Mouse (Mus musculus): Measurements from ENCODE around the gene Itpk1. TPM values are rescaled to one million over a fixed set of nuclear protein-coding genes. Genes with fewer than 3 reads are reported as not detected.

Gene Itpk1
- polyA plus RNA-seq, 1 experiment, result 44.0 TPM

GRCm38 (mm10) chr12:102575541-102576329 lies 129.0 kb downstream of the Itpk1 start:
- Histone ChIP-seq H3K9me3 (replicated peaks; ENCODE audit: control insufficient read depth, insufficient read depth, low read length, poor library complexity, severe bottlenecking) (no peaks in the 10 kb centered on the region), H3K27me3 (ENCODE audit: control insufficient read depth, insufficient read depth, low read length, poor library complexity, severe bottlenecking) (no peaks in the 10 kb centered on the region), H3K4me3 (ENCODE audit: low read depth, low read length) (no peak overlapping the region), H3K36me3 (ENCODE audit: control insufficient read depth, insufficient read depth, low read length, poor library complexity, severe bottlenecking) (peaks cover 24% of the 10 kb centered on the region), H3K4me1 (ENCODE audit: control insufficient read depth, insufficient read depth, low read length) (no peaks in the 10 kb centered on the region), H3K9ac (ENCODE audit: low read depth, poor library complexity, severe bottlenecking) (no peak overlapping the region), H3K27ac (ENCODE audit: insufficient read depth, low read length) (no peak overlapping the region)
- no peak for TF ChIP-seq CTCF (IDR thresholded peaks at IDR 0.05; ENCODE audit: low read depth, low read length)
- TF ChIP-seq EP300 (IDR thresholded peaks at IDR 0.05; ENCODE audit: insufficient read depth, low read depth, low read length), result no peak
- no peak for TF ChIP-seq POLR2A (IDR thresholded peaks at IDR 0.05; ENCODE audit: insufficient read depth, low read length)

DNA sequence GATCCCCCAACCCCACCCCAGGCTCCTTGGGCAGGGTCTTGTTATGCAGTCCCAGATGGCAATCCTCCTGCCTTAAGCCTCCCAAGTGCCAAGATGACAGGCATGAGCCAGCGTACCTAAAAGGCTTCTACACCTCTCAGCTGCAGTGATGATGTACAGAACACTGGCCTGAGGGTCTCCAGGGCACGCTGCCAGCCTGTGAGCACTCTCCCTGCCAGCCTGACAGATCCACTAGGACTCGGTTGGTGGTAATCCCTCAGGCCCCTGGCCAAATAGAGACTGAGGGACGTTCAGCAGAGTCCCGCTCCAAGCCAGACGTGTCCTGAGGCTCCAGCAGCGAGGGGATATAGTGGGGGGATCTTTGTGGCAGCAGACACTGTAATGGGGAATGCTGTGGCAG lies 131.7 kb downstream of the Itpk1 start:
- TF ChIP-seq EP300 (IDR thresholded peaks at IDR 0.05; ENCODE audit: insufficient read depth, low read depth, low read length) (no peak), POLR2A (IDR thresholded peaks at IDR 0.05; ENCODE audit: insufficient read depth, low read length) (no peak), CTCF (IDR thresholded peaks at IDR 0.05; ENCODE audit: low read depth, low read length) (no peak)

GRCm38 (mm10) chr12:102571666-102572065 lies 133.1 kb downstream of the Itpk1 start:
- Histone ChIP-seq H3K27me3 (ENCODE audit: control insufficient read depth, insufficient read depth, low read length, poor library complexity, severe bottlenecking) (no peaks in the 10 kb centered on the region), H3K36me3 (ENCODE audit: control insufficient read depth, insufficient read depth, low read length, poor library complexity, severe bottlenecking) (peaks cover 16% of the 10 kb centered on the region), H3K9ac (ENCODE audit: low read depth, poor library complexity, severe bottlenecking) (no peak overlapping the region), H3K4me1 (ENCODE audit: control insufficient read depth, insufficient read depth, low read length) (no peaks in the 10 kb centered on the region), H3K27ac (ENCODE audit: insufficient read depth, low read length) (no peak overlapping the region), H3K4me3 (ENCODE audit: low read depth, low read length) (no peak overlapping the region), H3K9me3 (replicated peaks; ENCODE audit: control insufficient read depth, insufficient read depth, low read length, poor library complexity, severe bottlenecking) (no peaks in the 10 kb centered on the region)
- TF ChIP-seq EP300 (IDR thresholded peaks at IDR 0.05; ENCODE audit: insufficient read depth, low read depth, low read length) (no peak), POLR2A (IDR thresholded peaks at IDR 0.05; ENCODE audit: insufficient read depth, low read length) (no peak), CTCF (IDR thresholded peaks at IDR 0.05; ENCODE audit: low read depth, low read length) (no peak)

More for the DNA sequence above, 131.7 kb downstream of the Itpk1 start:
- no peaks in the 10 kb centered on the region for H3K4me1 ChIP-seq (ENCODE audit: control insufficient read depth, insufficient read depth, low read length)
- H3K9ac ChIP-seq (ENCODE audit: low read depth, poor library complexity, severe bottlenecking), result no peak overlapping the region
- H3K4me3 ChIP-seq (ENCODE audit: low read depth, low read length), result no peak overlapping the region
- H3K9me3 ChIP-seq (replicated peaks; ENCODE audit: control insufficient read depth, insufficient read depth, low read length, poor library complexity, severe bottlenecking), result no peaks in the 10 kb centered on the region
- H3K27me3 ChIP-seq (ENCODE audit: control insufficient read depth, insufficient read depth, low read length, poor library complexity, severe bottlenecking), result no peaks in the 10 kb centered on the region
- no peak overlapping the region for H3K27ac ChIP-seq (ENCODE audit: insufficient read depth, low read length)
- peaks cover 22% of the 10 kb centered on the region for H3K36me3 ChIP-seq (ENCODE audit: control insufficient read depth, insufficient read depth, low read length, poor library complexity, severe bottlenecking)

DNA sequence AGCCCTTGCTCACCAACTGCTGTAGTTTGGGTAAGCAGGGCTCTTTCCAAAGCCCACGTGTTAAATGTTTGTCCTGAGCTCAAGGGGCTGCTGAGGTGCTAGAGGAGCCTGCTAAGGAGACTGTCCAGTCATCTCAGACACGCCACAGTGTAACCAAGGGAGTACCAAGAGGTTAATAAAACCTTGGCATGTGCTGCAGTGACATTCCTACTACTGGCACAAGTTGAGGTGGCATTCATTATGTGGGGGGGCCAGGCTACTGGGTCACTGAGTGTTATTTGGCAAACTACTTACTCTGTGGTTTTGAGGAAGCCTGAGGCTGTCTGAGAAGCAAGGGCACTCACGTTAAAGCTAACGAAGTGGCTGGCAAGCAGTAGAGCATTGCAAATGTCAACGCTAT lies 134.0 kb downstream of the Itpk1 start:
- H3K9ac ChIP-seq (ENCODE audit: low read depth, poor library complexity, severe bottlenecking), result no peak overlapping the region

DNA sequence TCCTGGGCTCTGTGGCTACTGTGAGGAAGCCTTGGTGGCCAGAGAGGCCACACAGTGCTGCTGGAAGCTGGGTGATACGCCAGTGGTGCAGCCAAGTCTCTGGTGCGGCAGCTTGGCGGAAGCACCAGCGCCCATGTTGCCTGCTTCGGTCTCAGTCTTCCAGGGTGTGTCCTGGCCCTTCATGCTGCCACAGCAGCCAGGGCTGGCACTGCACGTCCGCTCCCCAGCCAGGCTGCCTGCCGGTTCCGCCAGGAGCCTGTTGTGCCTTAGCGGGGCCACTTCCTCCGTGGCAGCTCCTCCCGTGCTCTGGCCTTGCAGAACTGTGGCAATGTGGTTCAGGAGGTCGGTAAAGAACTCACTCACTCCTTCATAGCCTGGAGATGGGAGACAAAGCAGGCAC lies 134.6 kb downstream of the Itpk1 start:
- TF ChIP-seq EP300 (IDR thresholded peaks at IDR 0.05; ENCODE audit: insufficient read depth, low read depth, low read length) (no peak), CTCF (IDR thresholded peaks at IDR 0.05; ENCODE audit: low read depth, low read length) (no peak), POLR2A (IDR thresholded peaks at IDR 0.05; ENCODE audit: insufficient read depth, low read length) (no peak)
- Histone ChIP-seq H3K9ac (ENCODE audit: low read depth, poor library complexity, severe bottlenecking) (no peak overlapping the region), H3K4me3 (ENCODE audit: low read depth, low read length) (no peak overlapping the region), H3K9me3 (replicated peaks; ENCODE audit: control insufficient read depth, insufficient read depth, low read length, poor library complexity, severe bottlenecking) (no peaks in the 10 kb centered on the region), H3K27me3 (ENCODE audit: control insufficient read depth, insufficient read depth, low read length, poor library complexity, severe bottlenecking) (no peaks in the 10 kb centered on the region), H3K4me1 (ENCODE audit: control insufficient read depth, insufficient read depth, low read length) (no peaks in the 10 kb centered on the region), H3K27ac (ENCODE audit: insufficient read depth, low read length) (no peak overlapping the region), H3K36me3 (ENCODE audit: control insufficient read depth, insufficient read depth, low read length, poor library complexity, severe bottlenecking) (peaks cover 16% of the 10 kb centered on the region)

More for the DNA sequence above, 134.0 kb downstream of the Itpk1 start:
- TF ChIP-seq EP300 (IDR thresholded peaks at IDR 0.05; ENCODE audit: insufficient read depth, low read depth, low read length), result no peak
- TF ChIP-seq CTCF (IDR thresholded peaks at IDR 0.05; ENCODE audit: low read depth, low read length), result no peak
- TF ChIP-seq POLR2A (IDR thresholded peaks at IDR 0.05; ENCODE audit: insufficient read depth, low read length), result no peak
- no peak overlapping the region for H3K4me3 ChIP-seq (ENCODE audit: low read depth, low read length)
- no peaks in the 10 kb centered on the region for H3K4me1 ChIP-seq (ENCODE audit: control insufficient read depth, insufficient read depth, low read length)
- H3K36me3 ChIP-seq (ENCODE audit: control insufficient read depth, insufficient read depth, low read length, poor library complexity, severe bottlenecking), result peaks cover 16% of the 10 kb centered on the region
- H3K27ac ChIP-seq (ENCODE audit: insufficient read depth, low read length), result no peak overlapping the region
- H3K27me3 ChIP-seq (ENCODE audit: control insufficient read depth, insufficient read depth, low read length, poor library complexity, severe bottlenecking), result no peaks in the 10 kb centered on the region
- H3K9me3 ChIP-seq (replicated peaks; ENCODE audit: control insufficient read depth, insufficient read depth, low read length, poor library complexity, severe bottlenecking), result no peaks in the 10 kb centered on the region

- Histone ChIP-seq H3K27me3 (ENCODE audit: control insufficient read depth, insufficient read depth, low read length, poor library complexity, severe bottlenecking) (no peaks in the 10 kb centered on the region), H3K9me3 (replicated peaks; ENCODE audit: control insufficient read depth, insufficient read depth, low read length, poor library complexity, severe bottlenecking) (no peaks in the 10 kb centered on the region), H3K36me3 (ENCODE audit: control insufficient read depth, insufficient read depth, low read length, poor library complexity, severe bottlenecking) (peaks cover 5% of the 10 kb centered on the region; the same call in 1 of the 2 replicates), H3K27ac (ENCODE audit: insufficient read depth, low read length) (no peak overlapping the region), H3K9ac (ENCODE audit: low read depth, poor library complexity, severe bottlenecking) (no peak overlapping the region), H3K4me1 (ENCODE audit: control insufficient read depth, insufficient read depth, low read length) (no peaks in the 10 kb centered on the region), H3K4me3 (ENCODE audit: low read depth, low read length) (no peak overlapping the region)
- TF ChIP-seq CTCF (IDR thresholded peaks at IDR 0.05; ENCODE audit: low read depth, low read length) (no peak), POLR2A (IDR thresholded peaks at IDR 0.05; ENCODE audit: insufficient read depth, low read length) (no peak), EP300 (IDR thresholded peaks at IDR 0.05; ENCODE audit: insufficient read depth, low read depth, low read length) (no peak)
These were observed 136.5 kb downstream of the Itpk1 start for GRCm38 (mm10) chr12:102568219-102568618.
